Mouse (Mus musculus): Measurements from ENCODE around the gene Dzank1. TPM values are rescaled to one million over a fixed set of nuclear protein-coding genes. Genes with fewer than 3 reads are reported as not detected.

Dzank1 gene
- polyA plus RNA-seq, 1 experiment from 2014 or later: 3.1 TPM

DNA sequence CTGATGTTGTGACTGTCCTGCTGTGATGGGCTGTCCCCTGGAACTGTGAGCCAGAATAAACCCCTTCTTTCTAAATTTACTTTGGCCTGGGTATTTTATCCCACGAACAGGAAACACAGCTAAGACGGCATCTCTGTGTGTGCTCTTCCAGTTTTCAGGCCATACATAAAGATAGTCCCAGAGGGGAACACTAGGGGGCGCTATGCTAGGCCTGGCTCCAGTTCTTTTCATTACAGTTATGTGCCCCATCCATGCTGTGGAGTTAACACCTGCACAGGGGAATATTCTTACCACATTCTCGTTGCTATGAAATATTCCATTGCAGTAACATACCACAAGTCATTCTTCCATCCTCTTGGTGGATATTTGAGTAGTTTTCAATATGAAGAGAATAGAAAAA, 88.8 kb downstream of the Dzank1 start:
- no peak overlapping the region for H3K4me2 ChIP-seq
- H3K9me3 ChIP-seq: no peaks in the 10 kb centered on the region
- no peak overlapping the region for H3K9ac ChIP-seq
- H3K27ac ChIP-seq: no peak overlapping the region
- H3K27me3 ChIP-seq: no peaks in the 10 kb centered on the region
- H3K4me3 ChIP-seq: no peak overlapping the region
- no peaks in the 10 kb centered on the region for H3K36me3 ChIP-seq
- ATAC-seq (ENCODE audit: insufficient number of reproducible peaks, insufficient read depth, low FRiP score, low TSS enrichment, low read depth): no peak
- no peaks in the 10 kb centered on the region for H3K4me1 ChIP-seq
- WGBS: 56% methylated on average over 4 of the region's 4 CpGs

GRCm38 (mm10) chr2:144435679-144436078, 91.5 kb downstream of the Dzank1 start:
- Histone ChIP-seq H3K27ac (no peak overlapping the region), H3K4me2 (no peak overlapping the region), H3K36me3 (no peaks in the 10 kb centered on the region), H3K4me1 (no peaks in the 10 kb centered on the region), H3K4me3 (no peak overlapping the region), H3K27me3 (no peaks in the 10 kb centered on the region), H3K9me3 (no peaks in the 10 kb centered on the region), H3K9ac (no peak overlapping the region)
- 51% methylated on average over 10 of the region's 10 CpGs for WGBS
- ATAC-seq (ENCODE audit: insufficient number of reproducible peaks, insufficient read depth, low FRiP score, low TSS enrichment, low read depth): no peak

GRCm38 (mm10) chr2:144431286-144431825, 95.9 kb downstream of the Dzank1 start:
- no peak overlapping the region for H3K4me3 ChIP-seq
- no peak overlapping the region for H3K27ac ChIP-seq
- H3K9ac ChIP-seq: no peak overlapping the region
- no peak overlapping the region for H3K4me2 ChIP-seq
- no peak for ATAC-seq (ENCODE audit: insufficient number of reproducible peaks, insufficient read depth, low FRiP score, low TSS enrichment, low read depth)
- H3K36me3 ChIP-seq: no peaks in the 10 kb centered on the region
- H3K9me3 ChIP-seq: no peaks in the 10 kb centered on the region
- H3K27me3 ChIP-seq: no peaks in the 10 kb centered on the region
- no peaks in the 10 kb centered on the region for H3K4me1 ChIP-seq
- WGBS: 51% methylated on average over 5 of the region's 5 CpGs

DNA sequence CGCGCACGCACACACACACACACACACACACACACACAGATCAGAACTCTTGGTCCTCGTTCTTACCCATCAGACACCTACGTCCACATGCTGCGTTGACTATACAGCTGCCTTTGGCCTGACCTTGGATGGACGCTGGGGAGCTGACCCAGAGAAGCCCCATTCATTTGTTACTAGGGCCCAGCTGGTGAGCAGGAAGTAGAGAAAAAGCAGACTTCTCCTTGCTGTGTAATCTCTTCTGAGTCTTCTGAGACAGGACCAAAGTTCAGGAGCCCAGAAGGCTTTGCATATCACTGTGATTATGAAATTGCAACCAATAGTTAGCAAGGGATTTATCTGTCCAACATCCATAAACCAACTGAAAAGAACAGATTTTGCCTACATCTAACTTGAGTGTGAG, 98.0 kb downstream of the Dzank1 start:
- no peak overlapping the region for H3K27ac ChIP-seq
- H3K9ac ChIP-seq: no peak overlapping the region
- H3K9me3 ChIP-seq: no peaks in the 10 kb centered on the region
- H3K4me1 ChIP-seq: no peaks in the 10 kb centered on the region
- no peak overlapping the region for H3K4me2 ChIP-seq
- WGBS: 79% methylated on average over 7 of the region's 7 CpGs
- H3K36me3 ChIP-seq: no peaks in the 10 kb centered on the region
- no peaks in the 10 kb centered on the region for H3K27me3 ChIP-seq
- ATAC-seq (ENCODE audit: insufficient number of reproducible peaks, insufficient read depth, low FRiP score, low TSS enrichment, low read depth): no peak
- H3K4me3 ChIP-seq: no peak overlapping the region

- ATAC-seq (ENCODE audit: insufficient number of reproducible peaks, insufficient read depth, low FRiP score, low TSS enrichment, low read depth): no peak
- 81% methylated on average over 8 of the region's 8 CpGs for WGBS
Measured at GRCm38 (mm10) chr2:144428659-144429058, 98.6 kb downstream of the Dzank1 start.

GRCm38 (mm10) chr2:144427852-144428251, 99.4 kb downstream of the Dzank1 start:
- Histone ChIP-seq H3K27me3 (no peaks in the 10 kb centered on the region), H3K36me3 (no peaks in the 10 kb centered on the region), H3K9ac (no peak overlapping the region), H3K9me3 (no peaks in the 10 kb centered on the region), H3K4me1 (no peaks in the 10 kb centered on the region), H3K4me3 (no peak overlapping the region), H3K4me2 (no peak overlapping the region), H3K27ac (no peak overlapping the region)
- ATAC-seq (ENCODE audit: insufficient number of reproducible peaks, insufficient read depth, low FRiP score, low TSS enrichment, low read depth): no peak
- 60% methylated on average over 5 of the region's 5 CpGs for WGBS

More at GRCm38 (mm10) chr2:144428659-144429058, 98.6 kb downstream of the Dzank1 start:
- Histone ChIP-seq H3K9ac (no peak overlapping the region), H3K4me3 (no peak overlapping the region), H3K9me3 (no peaks in the 10 kb centered on the region), H3K27ac (no peak overlapping the region), H3K4me1 (no peaks in the 10 kb centered on the region), H3K36me3 (no peaks in the 10 kb centered on the region), H3K27me3 (no peaks in the 10 kb centered on the region), H3K4me2 (no peak overlapping the region)

DNA sequence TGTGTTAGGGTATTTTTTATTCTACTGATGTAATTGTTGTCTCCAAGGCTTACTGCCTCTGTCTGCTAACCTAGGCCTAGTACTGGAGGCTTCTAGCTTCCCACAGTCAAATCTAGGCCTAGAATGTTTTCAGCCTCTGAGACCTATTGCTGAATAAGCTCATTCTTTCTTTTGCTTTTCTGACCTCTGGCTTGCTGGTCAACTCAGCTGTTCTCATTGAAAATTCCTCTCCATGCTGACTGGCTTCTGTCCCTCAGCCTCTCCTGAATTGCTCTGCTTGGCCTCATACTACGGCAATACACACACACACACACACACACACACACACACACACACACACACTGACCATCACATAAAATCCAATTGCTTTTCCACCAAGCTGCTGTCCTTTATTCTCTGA, 101.5 kb downstream of the Dzank1 start:
- ATAC-seq (ENCODE audit: insufficient number of reproducible peaks, insufficient read depth, low FRiP score, low TSS enrichment, low read depth): no peak
- no peak overlapping the region for H3K4me2 ChIP-seq
- H3K4me3 ChIP-seq: no peak overlapping the region
- H3K27me3 ChIP-seq: no peaks in the 10 kb centered on the region
- WGBS: 69% methylated on average over 1 of the region's 1 CpGs
- H3K36me3 ChIP-seq: no peaks in the 10 kb centered on the region
- H3K9ac ChIP-seq: no peak overlapping the region
- H3K27ac ChIP-seq: no peak overlapping the region
- no peaks in the 10 kb centered on the region for H3K9me3 ChIP-seq
- no peaks in the 10 kb centered on the region for H3K4me1 ChIP-seq

DNA sequence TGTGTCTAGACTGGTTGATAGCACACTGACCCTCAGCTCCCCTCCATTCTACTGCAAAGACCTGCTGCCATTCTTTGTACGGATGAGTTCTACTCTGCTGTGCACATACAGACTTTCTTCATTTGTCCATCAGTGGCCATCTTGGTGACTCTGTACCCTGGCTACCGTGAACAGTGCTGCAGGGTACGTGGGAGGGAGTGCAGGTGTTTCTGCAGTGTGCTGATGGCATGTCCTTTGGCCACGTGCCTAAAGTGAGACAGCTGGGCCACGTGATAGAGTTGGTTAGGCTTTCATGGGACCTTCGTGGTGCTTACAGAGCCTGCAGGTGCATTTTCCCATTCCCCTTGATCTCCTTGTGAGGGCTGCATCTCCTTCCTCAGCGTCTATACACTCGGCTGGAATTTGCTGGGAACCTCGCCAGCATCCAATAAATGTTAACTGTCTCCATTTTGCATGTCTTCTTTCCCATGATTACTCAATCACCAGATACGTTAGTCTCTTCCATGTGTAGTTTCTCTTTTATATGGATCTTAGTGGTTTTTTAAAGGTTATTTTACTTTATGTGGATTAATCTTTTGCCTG, 105.0 kb downstream of the Dzank1 start:
- no peak overlapping the region for H3K4me3 ChIP-seq
- H3K27ac ChIP-seq: no peak overlapping the region
- no peak for ATAC-seq (ENCODE audit: insufficient number of reproducible peaks, insufficient read depth, low FRiP score, low TSS enrichment, low read depth)
- H3K27me3 ChIP-seq: no peaks in the 10 kb centered on the region
- H3K4me2 ChIP-seq: no peak overlapping the region
- H3K4me1 ChIP-seq: peaks cover 7% of the 10 kb centered on the region
- H3K9me3 ChIP-seq: no peaks in the 10 kb centered on the region
- no peak overlapping the region for H3K9ac ChIP-seq
- no peaks in the 10 kb centered on the region for H3K36me3 ChIP-seq
- 74% methylated on average over 10 of the region's 10 CpGs for WGBS

Other genes starting within 250 kb of the Dzank1 start
- 3.2 TPM in 2 replicates for gene Ovol2, start 195.3 kb downstream of the Dzank1 start, polyA plus RNA-seq (2015; fragmentation: Nextera tagmentation; extraction: Ambion mirVana)
- 43.5 and 44.3 TPM in 2 replicates for gene Kat14, start 158.4 kb downstream of the Dzank1 start, polyA plus RNA-seq (2015; fragmentation: Nextera tagmentation; extraction: Ambion mirVana)
- 6.4 and 7.7 TPM in 2 replicates for gene Pet117, start 158.4 kb downstream of the Dzank1 start, polyA plus RNA-seq (2015; fragmentation: Nextera tagmentation; extraction: Ambion mirVana)
- 32.9 and 33.8 TPM in 2 replicates for gene Polr3f, start 304 bp upstream of the Dzank1 start, polyA plus RNA-seq (2015; fragmentation: Nextera tagmentation; extraction: Ambion mirVana)
- 66.4 and 66.5 TPM in 2 replicates for gene Rbbp9, start 23.5 kb upstream of the Dzank1 start, polyA plus RNA-seq (2015; fragmentation: Nextera tagmentation; extraction: Ambion mirVana)
- gene Sec23b, start 28.8 kb upstream of the Dzank1 start, polyA plus RNA-seq (2015; fragmentation: Nextera tagmentation; extraction: Ambion mirVana): 81.0 and 83.3 TPM in 2 replicates
- gene Smim26, start 66.6 kb upstream of the Dzank1 start, polyA plus RNA-seq (2015; fragmentation: Nextera tagmentation; extraction: Ambion mirVana): 43.6 and 45.8 TPM in 2 replicates
- 48.1 and 50.8 TPM in 2 replicates for gene Dtd1, start 72.5 kb upstream of the Dzank1 start, polyA plus RNA-seq (2015; fragmentation: Nextera tagmentation; extraction: Ambion mirVana)